Comparison of ENCODE assay signal across 10 mouse cellular contexts in genomic region chr17:32431972-32432371, GRCm38 (mm10). TPM values are rescaled to one million over a fixed set of nuclear protein-coding genes. Genes with fewer than 3 reads are reported as not detected.
DNase-seq lines count a peak whose midpoint lies in the region; ATAC-seq and TF ChIP-seq lines count a peak whose summit lies in the region.
"Had no signal": no experiment of that assay in that cellular context is flagged by ENCODE, and none has a peak within 500 bp of the region (broad histone marks: within the 10 kb centered on the region; RNA-seq: fewer than 3 reads in every experiment).

No protein-coding gene starts in this region.

- no peaks in the 10 kb centered on the region for H3K36me3 ChIP-seq in forebrain, embryonic 16.5 days (ENCODE audit: control insufficient read depth, insufficient read depth)
- H3K36me3 ChIP-seq in midbrain, embryonic 11.5 days (ENCODE audit: control insufficient read depth, insufficient read depth, low read length) = no peaks in the 10 kb centered on the region
- H3K36me3 ChIP-seq: stomach, embryonic 15.5 days had no signal

- no peak overlapping the region for H3K27ac ChIP-seq in layer of hippocampus, adult 2 months
- H3K27ac ChIP-seq in forebrain, embryonic 16.5 days (ENCODE audit: low read length) = no peak overlapping the region
- no peak overlapping the region for H3K27ac ChIP-seq in midbrain, embryonic 11.5 days (ENCODE audit: low read depth, low read length)
- H3K27ac ChIP-seq: stomach, embryonic 15.5 days had no signal

- H3K4me3 ChIP-seq in layer of hippocampus, adult 2 months = no peak overlapping the region
- no peak overlapping the region for H3K4me3 ChIP-seq in forebrain, embryonic 16.5 days (replicated peaks; ENCODE audit: low read length)
- no peak overlapping the region for H3K4me3 ChIP-seq in midbrain, embryonic 11.5 days (ENCODE audit: low read depth, low read length)
- H3K4me3 ChIP-seq: stomach, embryonic 15.5 days had no signal

- no peaks in the 10 kb centered on the region for H3K9me3 ChIP-seq in forebrain, embryonic 16.5 days (ENCODE audit: control insufficient read depth, low read length)
- no peaks in the 10 kb centered on the region for H3K9me3 ChIP-seq in midbrain, embryonic 11.5 days (ENCODE audit: control insufficient read depth, low read length)
- H3K9me3 ChIP-seq: stomach, embryonic 15.5 days had no signal

- 70% methylated on average over 3 of the region's 3 CpGs for WGBS in forebrain, embryonic 16.5 days
- WGBS in midbrain, embryonic 11.5 days = 67% methylated on average over 3 of the region's 3 CpGs

- no peaks in the 10 kb centered on the region for H3K4me1 ChIP-seq in forebrain, embryonic 16.5 days (replicated peaks; ENCODE audit: control insufficient read depth, insufficient read depth, low read length)
- no peaks in the 10 kb centered on the region for H3K4me1 ChIP-seq in midbrain, embryonic 11.5 days (ENCODE audit: control insufficient read depth, insufficient read depth, low read length)
- H3K4me1 ChIP-seq: stomach, embryonic 15.5 days had no signal

- DNase-seq in layer of hippocampus, adult 2 months (ENCODE audit: low spot score in 2 of 2) = no peak
- DNase-seq in layer of hippocampus, postnatal 25 days (ENCODE audit: extremely low spot score in 1 of 2, low spot score in 1 of 2) = no peak
- DNase-seq in B cell, adult 2 months = peak; percentile 23 to 49
- DNase-seq in ES-CJ7 (ENCODE audit: low read depth, low spot score) = peak; percentile 33
- no peak for DNase-seq in midbrain, embryonic 11.5 days (ENCODE audit: low spot score, missing footprints)

- no peak overlapping the region for H3K9ac ChIP-seq in forebrain, embryonic 16.5 days (replicated peaks; ENCODE audit: low read depth, low read length)
- H3K9ac ChIP-seq in midbrain, embryonic 11.5 days (ENCODE audit: low read length) = no peak overlapping the region
- H3K9ac ChIP-seq: stomach, embryonic 15.5 days had no signal

- no peak overlapping the region for H3K4me2 ChIP-seq in forebrain, embryonic 16.5 days (ENCODE audit: low read length)
- no peak overlapping the region for H3K4me2 ChIP-seq in midbrain, embryonic 11.5 days
- H3K4me2 ChIP-seq: stomach, embryonic 15.5 days had no signal

- peak; percentile 68 for ATAC-seq in granulocyte monocyte progenitor cell, adult 5-6 weeks (replicated peaks; ENCODE audit: poor library complexity, severe bottlenecking)
- no peak for ATAC-seq in forebrain, embryonic 16.5 days
- no peak for ATAC-seq in midbrain, embryonic 11.5 days (ENCODE audit: low FRiP score)

- TF ChIP-seq CTCF in layer of hippocampus, adult 2 months (conservative IDR thresholded peaks at IDR 0.05) = peak; percentile 79

- no peaks in the 10 kb centered on the region for H3K27me3 ChIP-seq in forebrain, embryonic 16.5 days (replicated peaks; ENCODE audit: control insufficient read depth, insufficient read depth, low read length)
- H3K27me3 ChIP-seq in midbrain, embryonic 11.5 days (ENCODE audit: control insufficient read depth, insufficient read depth, low read length) = no peaks in the 10 kb centered on the region
- H3K27me3 ChIP-seq: stomach, embryonic 15.5 days had no signal

RNA-seq across cellular contexts. Expression of gene Pglyrp2, which starts 8.0 kb away (rescaled TPM):
- total RNA-seq in layer of hippocampus, adult 2 months (2021) = not detected
- total RNA-seq in layer of hippocampus, postnatal 25 days (2021) = not detected
- total RNA-seq in granulocyte monocyte progenitor cell, adult 5-6 weeks (2014; fragmentation: Nextera tagmentation) = 0.80 and 1.1 TPM in 2 replicates
- total RNA-seq in granulocyte monocyte progenitor cell, adult 5-6 weeks (2017) = 2.1 TPM in 1 of 2 replicates, not detected in the other
- not detected in 2 replicates for polyA plus RNA-seq in forebrain, embryonic 16.5 days (2015; fragmentation: Nextera tagmentation; extraction: Ambion mirVana)
- polyA plus RNA-seq in midbrain, embryonic 11.5 days (2014; fragmentation: Nextera tagmentation; extraction: Ambion mirVana) = not detected in 2 replicates
- total RNA-seq: heart, adult 8-10 months; left cerebral cortex, adult 8-10 months had no signal

RNA-seq across cellular contexts. Expression of gene Cyp4f39, which starts 20.6 kb away (rescaled TPM):
- total RNA-seq in layer of hippocampus, adult 2 months (2021) = not detected
- total RNA-seq in layer of hippocampus, postnatal 25 days (2021) = not detected
- total RNA-seq in granulocyte monocyte progenitor cell, adult 5-6 weeks (2014; fragmentation: Nextera tagmentation) = not detected in 2 replicates
- total RNA-seq in granulocyte monocyte progenitor cell, adult 5-6 weeks (2017) = 0.21 TPM in 1 of 2 replicates, not detected in the other
- polyA plus RNA-seq in forebrain, embryonic 16.5 days (2015; fragmentation: Nextera tagmentation; extraction: Ambion mirVana) = 0.28 and 0.40 TPM in 2 replicates
- 0.26 and 0.42 TPM in 2 replicates for polyA plus RNA-seq in midbrain, embryonic 11.5 days (2014; fragmentation: Nextera tagmentation; extraction: Ambion mirVana)
- total RNA-seq: left cerebral cortex, adult 8-10 months had no signal

RNA-seq across cellular contexts. Expression of gene Rasal3, which starts 28.6 kb away (rescaled TPM):
- total RNA-seq in layer of hippocampus, adult 2 months (2021) = 1 to 10 TPM; 2.9 to 4.6 TPM
- 1 to 10 TPM; 2.9 to 3.4 TPM for total RNA-seq in layer of hippocampus, postnatal 25 days (2021)
- 44.1 and 84.5 TPM in 2 replicates for total RNA-seq in granulocyte monocyte progenitor cell, adult 5-6 weeks (2014; fragmentation: Nextera tagmentation)
- 44.5 and 60.1 TPM in 2 replicates for total RNA-seq in granulocyte monocyte progenitor cell, adult 5-6 weeks (2017)
- 0.57 and 0.73 TPM in 2 replicates for polyA plus RNA-seq in forebrain, embryonic 16.5 days (2015; fragmentation: Nextera tagmentation; extraction: Ambion mirVana)
- 0.52 and 0.70 TPM in 2 replicates for polyA plus RNA-seq in midbrain, embryonic 11.5 days (2014; fragmentation: Nextera tagmentation; extraction: Ambion mirVana)

RNA-seq across cellular contexts. Expression of gene Wiz, which starts 42.7 kb away (rescaled TPM):
- total RNA-seq in layer of hippocampus, adult 2 months (2021) = 10 to 100 TPM; 55.0 to 57.2 TPM
- 10 to 100 TPM; 48.3 to 57.7 TPM for total RNA-seq in layer of hippocampus, postnatal 25 days (2021)
- 33.7 and 36.7 TPM in 2 replicates for total RNA-seq in granulocyte monocyte progenitor cell, adult 5-6 weeks (2014; fragmentation: Nextera tagmentation)
- 4.7 and 5.5 TPM in 2 replicates for total RNA-seq in granulocyte monocyte progenitor cell, adult 5-6 weeks (2017)
- 35.7 and 39.1 TPM in 2 replicates for polyA plus RNA-seq in forebrain, embryonic 16.5 days (2015; fragmentation: Nextera tagmentation; extraction: Ambion mirVana)
- polyA plus RNA-seq in midbrain, embryonic 11.5 days (2014; fragmentation: Nextera tagmentation; extraction: Ambion mirVana) = 33.7 and 36.9 TPM in 2 replicates

Comparison
In these comparisons a context has a peak if more than half of its experiments do, and no peak if none do; other contexts are left out.
1. DNase-seq: peak in B cell, adult 2 months (2 of 2) and ES-CJ7 (single experiment); none in layer of hippocampus, adult 2 months (0 of 2), layer of hippocampus, postnatal 25 days (0 of 2) and midbrain, embryonic 11.5 days (single experiment).
2. RNA of gene Rasal3, which starts 28.6 kb away (total RNA-seq): 44.1 to 84.5 TPM in granulocyte monocyte progenitor cell, adult 5-6 weeks; 2.9 to 4.6 TPM in layer of hippocampus, adult 2 months and 2.9 to 3.4 TPM in layer of hippocampus, postnatal 25 days; every median in the first group is over 4 times any median in the second.